Mouse (Mus musculus): Measurements from ENCODE around the gene Utf1. TPM values are rescaled to one million over a fixed set of nuclear protein-coding genes. Genes with fewer than 3 reads are reported as not detected.

Gene Utf1
- polyA plus RNA-seq, 1 experiment from 2014 or later: 0.28 TPM

- no peaks in the 10 kb centered on the region for H3K9me3 ChIP-seq
- ATAC-seq (ENCODE audit: insufficient number of reproducible peaks, insufficient read depth, low FRiP score, low TSS enrichment, low read depth): peak; percentile 88
- WGBS: 5% methylated on average over 32 of the region's 32 CpGs
Observed at GRCm38 (mm10) chr7:139978278-139978892, 34.8 kb downstream of the Utf1 start, which contains the start of gene 6430531B16Rik. 6430531B16Rik (minus strand) TSS chr7:139978755.

GRCm38 (mm10) chr7:139979011-139979719 is 35.6 kb downstream of the Utf1 start:
- H3K27ac ChIP-seq: no peak overlapping the region
- H3K4me3 ChIP-seq: peak overlapping the region; percentile 57
- H3K4me2 ChIP-seq: peak overlapping the region; percentile 84
- H3K27me3 ChIP-seq: no peaks in the 10 kb centered on the region
- 0 out of 2 replicates have a peak, but pooled peaks cover 3% of the 10 kb centered on the region for H3K36me3 ChIP-seq
- ATAC-seq (ENCODE audit: insufficient number of reproducible peaks, insufficient read depth, low FRiP score, low TSS enrichment, low read depth): no peak
- no peaks in the 10 kb centered on the region for H3K9me3 ChIP-seq
- WGBS: 49% methylated on average over 13 of the region's 13 CpGs
- peaks cover 12% of the 10 kb centered on the region for H3K4me1 ChIP-seq
- H3K9ac ChIP-seq: peak overlapping the region; percentile 64

More at GRCm38 (mm10) chr7:139978278-139978892, 34.8 kb downstream of the Utf1 start, which contains the start of gene 6430531B16Rik:
- peak within 1 kb of the TSS; percentile 84 for H3K4me2 ChIP-seq
- no peak within 1 kb of the TSS for H3K27ac ChIP-seq
- peaks cover 12% of the 10 kb centered on the region for H3K4me1 ChIP-seq
- H3K36me3 ChIP-seq: 0 out of 2 replicates have a peak, but pooled peaks cover under 1% of the 10 kb centered on the region
- peak within 1 kb of the TSS; percentile 72 for H3K9ac ChIP-seq
- H3K27me3 ChIP-seq: no peaks in the 10 kb centered on the region
- peak within 1 kb of the TSS; percentile 57 for H3K4me3 ChIP-seq

GRCm38 (mm10) chr7:139980778-139981177 is 37.2 kb downstream of the Utf1 start:
- no peak for ATAC-seq (ENCODE audit: insufficient number of reproducible peaks, insufficient read depth, low FRiP score, low TSS enrichment, low read depth)
- H3K9me3 ChIP-seq: no peaks in the 10 kb centered on the region
- H3K9ac ChIP-seq: no peak overlapping the region
- no peak overlapping the region for H3K27ac ChIP-seq
- H3K4me2 ChIP-seq: no peak overlapping the region
- no peak overlapping the region for H3K4me3 ChIP-seq
- 58% methylated on average over 3 of the region's 3 CpGs for WGBS
- no peaks in the 10 kb centered on the region for H3K27me3 ChIP-seq
- H3K4me1 ChIP-seq: peaks cover 12% of the 10 kb centered on the region
- H3K36me3 ChIP-seq: 0 out of 2 replicates have a peak, but pooled peaks cover 6% of the 10 kb centered on the region

- no peak for ATAC-seq (ENCODE audit: insufficient number of reproducible peaks, insufficient read depth, low FRiP score, low TSS enrichment, low read depth)
Observed at GRCm38 (mm10) chr7:139982058-139982457, 38.5 kb downstream of the Utf1 start.

GRCm38 (mm10) chr7:139984505-139984904 is 40.9 kb downstream of the Utf1 start:
- Histone ChIP-seq H3K27me3 (no peaks in the 10 kb centered on the region), H3K4me1 (no peaks in the 10 kb centered on the region), H3K9ac (no peak overlapping the region), H3K36me3 (peaks cover 11% of the 10 kb centered on the region; the same call in 1 of the 2 replicates), H3K4me3 (no peak overlapping the region), H3K4me2 (no peak overlapping the region), H3K9me3 (no peaks in the 10 kb centered on the region), H3K27ac (no peak overlapping the region)
- no peak for ATAC-seq (ENCODE audit: insufficient number of reproducible peaks, insufficient read depth, low FRiP score, low TSS enrichment, low read depth)
- 88% methylated on average over 11 of the region's 11 CpGs for WGBS

More at GRCm38 (mm10) chr7:139982058-139982457, 38.5 kb downstream of the Utf1 start:
- Histone ChIP-seq H3K4me3 (no peak overlapping the region), H3K9ac (no peak overlapping the region), H3K4me2 (no peak overlapping the region), H3K9me3 (no peaks in the 10 kb centered on the region), H3K27me3 (no peaks in the 10 kb centered on the region), H3K36me3 (peaks cover 11% of the 10 kb centered on the region; the same call in 1 of the 2 replicates), H3K27ac (no peak overlapping the region), H3K4me1 (peaks cover 12% of the 10 kb centered on the region)
- 81% methylated on average over 11 of the region's 11 CpGs for WGBS

GRCm38 (mm10) chr7:139988272-139988671 is 44.7 kb downstream of the Utf1 start:
- Histone ChIP-seq H3K4me1 (no peaks in the 10 kb centered on the region), H3K9me3 (no peaks in the 10 kb centered on the region), H3K36me3 (peaks cover 11% of the 10 kb centered on the region; the same call in 1 of the 2 replicates), H3K27ac (no peak overlapping the region), H3K4me2 (no peak overlapping the region), H3K27me3 (no peaks in the 10 kb centered on the region), H3K4me3 (no peak overlapping the region), H3K9ac (no peak overlapping the region)
- ATAC-seq (ENCODE audit: insufficient number of reproducible peaks, insufficient read depth, low FRiP score, low TSS enrichment, low read depth): no peak
- WGBS: 91% methylated on average over 9 of the region's 9 CpGs

GRCm38 (mm10) chr7:139990864-139991394 is 47.3 kb downstream of the Utf1 start:
- Histone ChIP-seq H3K4me3 (no peak overlapping the region), H3K4me1 (0 out of 2 replicates have a peak, but pooled peaks cover 4% of the 10 kb centered on the region), H3K36me3 (peaks cover 16% of the 10 kb centered on the region), H3K27ac (no peak overlapping the region), H3K4me2 (no peak overlapping the region), H3K27me3 (no peaks in the 10 kb centered on the region), H3K9ac (no peak overlapping the region), H3K9me3 (no peaks in the 10 kb centered on the region)
- WGBS: 72% methylated on average over 8 of the region's 8 CpGs
- ATAC-seq (ENCODE audit: insufficient number of reproducible peaks, insufficient read depth, low FRiP score, low TSS enrichment, low read depth): no peak

GRCm38 (mm10) chr7:139992406-139992805 is 48.8 kb downstream of the Utf1 start, which contains the start of gene Adam8:
Adam8 (minus strand) TSS chr7:139992562.
- 23% methylated on average over 7 of the region's 7 CpGs for WGBS
- no peak within 1 kb of the TSS for H3K9ac ChIP-seq
- no peak for ATAC-seq (ENCODE audit: insufficient number of reproducible peaks, insufficient read depth, low FRiP score, low TSS enrichment, low read depth)

GRCm38 (mm10) chr7:139993532-139993931 is 49.9 kb downstream of the Utf1 start:
- Histone ChIP-seq H3K27me3 (no peaks in the 10 kb centered on the region), H3K4me3 (no peak overlapping the region), H3K4me1 (0 out of 2 replicates have a peak, but pooled peaks cover 4% of the 10 kb centered on the region), H3K9ac (no peak overlapping the region), H3K4me2 (no peak overlapping the region), H3K9me3 (no peaks in the 10 kb centered on the region), H3K27ac (no peak overlapping the region), H3K36me3 (peaks cover 36% of the 10 kb centered on the region)
- 80% methylated on average over 6 of the region's 6 CpGs for WGBS
- ATAC-seq (ENCODE audit: insufficient number of reproducible peaks, insufficient read depth, low FRiP score, low TSS enrichment, low read depth): no peak

More at GRCm38 (mm10) chr7:139992406-139992805, 48.8 kb downstream of the Utf1 start, which contains the start of gene Adam8:
- peaks cover 25% of the 10 kb centered on the region for H3K36me3 ChIP-seq
- no peak within 1 kb of the TSS for H3K4me3 ChIP-seq
- no peak within 1 kb of the TSS for H3K27ac ChIP-seq
- no peaks in the 10 kb centered on the region for H3K27me3 ChIP-seq
- H3K4me1 ChIP-seq: 0 out of 2 replicates have a peak, but pooled peaks cover 4% of the 10 kb centered on the region
- H3K4me2 ChIP-seq: no peak within 1 kb of the TSS
- H3K9me3 ChIP-seq: no peaks in the 10 kb centered on the region

GRCm38 (mm10) chr7:139994202-139994601 is 50.6 kb downstream of the Utf1 start:
- WGBS: 71% methylated on average over 4 of the region's 4 CpGs
- Histone ChIP-seq H3K9me3 (no peaks in the 10 kb centered on the region), H3K36me3 (peaks cover 43% of the 10 kb centered on the region), H3K27ac (no peak overlapping the region), H3K4me2 (no peak overlapping the region), H3K27me3 (no peaks in the 10 kb centered on the region), H3K4me1 (0 out of 2 replicates have a peak, but pooled peaks cover 4% of the 10 kb centered on the region), H3K4me3 (no peak overlapping the region), H3K9ac (no peak overlapping the region)
- ATAC-seq (ENCODE audit: insufficient number of reproducible peaks, insufficient read depth, low FRiP score, low TSS enrichment, low read depth): no peak

GRCm38 (mm10) chr7:139994676-139995075 is 51.1 kb downstream of the Utf1 start:
- H3K4me2 ChIP-seq: no peak overlapping the region
- 0 out of 2 replicates have a peak, but pooled peaks cover 4% of the 10 kb centered on the region for H3K4me1 ChIP-seq
- no peaks in the 10 kb centered on the region for H3K27me3 ChIP-seq
- H3K4me3 ChIP-seq: no peak overlapping the region
- H3K9ac ChIP-seq: no peak overlapping the region
- no peak for ATAC-seq (ENCODE audit: insufficient number of reproducible peaks, insufficient read depth, low FRiP score, low TSS enrichment, low read depth)
- peaks cover 47% of the 10 kb centered on the region for H3K36me3 ChIP-seq
- WGBS: 15% methylated on average over 3 of the region's 3 CpGs
- no peak overlapping the region for H3K27ac ChIP-seq
- no peaks in the 10 kb centered on the region for H3K9me3 ChIP-seq

All from embryonic facial prominence, embryonic 13.5 days (tissue).